Mouse (Mus musculus) megakaryocyte-erythroid progenitor cell, adult 5-6 weeks (primary cell): ENCODE measurements at regions not wholly inside any gene's neighbourhood (a gene's known extent, or its start where the extent isn't known, plus 50 kb on each side); places are given as distances from the start of the nearest gene placed in this dataset.

Source experiments
- ATAC-seq: replicated peaks from 2 replicates; pipeline ENCODE4 v1.8.0; 2016; ENCODE audit warnings: mild to moderate bottlenecking, inconsistent platforms; ENCODE audit not compliant: severe bottlenecking, poor library complexity, low FRiP score, low TSS enrichment

DNA sequence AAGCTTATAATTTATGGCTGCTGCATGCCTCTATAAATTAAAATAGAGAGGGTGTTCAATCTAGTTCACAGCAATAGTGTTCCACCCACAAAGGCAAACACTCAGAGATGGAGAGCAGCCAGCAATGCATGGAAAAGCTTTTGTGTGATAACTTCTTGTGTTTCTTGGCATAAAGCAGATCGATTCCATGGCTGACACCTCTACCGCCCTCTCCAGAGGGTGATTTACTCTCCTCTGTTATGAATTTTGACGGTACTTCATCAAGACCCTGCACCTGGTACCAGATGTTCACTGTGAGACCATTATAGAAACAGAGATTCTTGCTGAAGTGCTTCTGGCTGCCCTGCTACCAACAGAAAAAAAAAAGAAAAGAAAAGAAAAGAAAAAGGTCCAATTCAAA, 54.1 kb upstream of the Btc start:
- no peak for ATAC-seq

DNA sequence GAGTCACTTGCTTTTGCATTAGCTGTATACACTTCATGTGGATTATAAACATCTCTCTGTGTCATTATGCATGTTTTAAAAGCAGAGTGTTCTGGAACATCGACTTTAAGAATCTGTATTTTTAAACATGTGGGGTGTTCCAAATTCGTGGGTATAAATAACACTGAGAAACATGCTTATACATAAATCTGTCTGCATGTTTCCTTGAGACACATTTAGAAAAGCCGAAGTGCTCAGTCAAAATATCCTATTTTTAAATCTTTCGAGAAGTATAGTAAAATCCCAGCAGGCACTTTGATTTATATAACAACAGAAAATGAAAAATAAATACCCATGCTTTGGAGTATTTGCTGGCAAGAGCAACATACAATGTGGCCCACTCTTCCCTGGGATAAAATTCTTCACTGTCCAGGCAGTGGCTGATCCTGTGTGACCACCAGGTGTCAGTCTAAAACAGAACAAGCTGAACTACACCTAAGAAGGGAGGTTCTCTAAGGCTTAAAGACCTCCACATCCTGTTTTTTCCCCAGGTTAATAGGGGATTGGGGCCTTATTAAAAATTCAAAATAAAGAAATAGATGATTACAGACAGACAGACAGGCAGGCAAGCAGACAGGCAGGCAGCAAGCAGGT, 52.4 kb upstream of the Parm1 start:
- ATAC-seq, result peak; percentile 81
